Mouse (Mus musculus) kidney, embryonic 16.5 days (tissue): ENCODE results near the gene Map4k3. TPM values are rescaled to one million over a fixed set of nuclear protein-coding genes. Genes with fewer than 3 reads are reported as not detected.
A peak's percentile ranks its signal among the peaks of the same experiment; 100 is the strongest.
"Not testable (repeated sequence)": the region's sequence is repeated elsewhere in the genome, so short reads cannot be mapped to it uniquely, and the experiment has no call there.

Experiments
- ATAC-seq: fragments of 200-750 bp; cut with Nextera tagmentation; 2 replicates; pipeline ENCODE4 v1.8.0; 2017; ENCODE audit warnings: moderate TSS enrichment; ENCODE audit not compliant: low FRiP score, low TSS enrichment
- H3K27ac ChIP-seq: fragments of 300-500 bp; sonication (generic); 2 replicates; pipeline ENCODE4 v1.5.1; 2014; ENCODE audit warnings: low read length
- H3K27me3 ChIP-seq: fragments of 300-500 bp; sonication (generic); 2 replicates; pipeline ENCODE4 v1.6.1; 2014; ENCODE audit warnings: low read length, control low read depth, mixed read lengths; ENCODE audit not compliant: insufficient read depth
- H3K36me3 ChIP-seq: fragments of 300-500 bp; sonication (generic); 2 replicates; pipeline ENCODE4 v1.6.1; 2014; ENCODE audit warnings: low read length, control low read depth, mixed read lengths; ENCODE audit not compliant: insufficient read depth
- H3K4me1 ChIP-seq: fragments of 300-500 bp; sonication (generic); 2 replicates; pipeline ENCODE4 v1.6.1; 2014; ENCODE audit warnings: low read length, control low read depth, mixed read lengths; ENCODE audit not compliant: insufficient read depth
- H3K4me2 ChIP-seq: fragments of 300-500 bp; sonication (generic); replicated peaks from 2 replicates; pipeline ENCODE4 v1.6.1; 2014; ENCODE audit warnings: low read depth, low read length
- H3K4me3 ChIP-seq: fragments of 300-500 bp; sonication (generic); 2 replicates; pipeline ENCODE4 v1.5.1; 2014; ENCODE audit warnings: mild to moderate bottlenecking, low read length
- H3K9ac ChIP-seq: fragments of 300-500 bp; sonication (generic); replicated peaks from 2 replicates; pipeline ENCODE4 v1.6.1; 2014; ENCODE audit warnings: low read length
- H3K9me3 ChIP-seq: fragments of 300-500 bp; sonication (generic); 2 replicates; pipeline ENCODE4 v1.6.1; 2016; ENCODE audit warnings: low read length, control low read depth
- WGBS: fragments of 180-500 bp; shearing (Covaris S2); extraction: QIAGEN DNeasy Blood & Tissue Kit; methylation state at CpG from one replicate; pipeline ENCODE4 v1.1.7; 2014; 5-methylcytosine and 5-hydroxymethylcytosine counted together
- polyA plus RNA-seq: library from polyadenylated mRNA; unstranded; fragments of >200 nt; fragmentation: Nextera tagmentation; extraction: Ambion mirVana; gene quantifications from 2 replicates; pipeline ENCODE4 v1.2.1, GENCODE M21; 2015

The Map4k3 gene
- polyA plus RNA-seq: 22.8 and 23.4 TPM in 2 replicates

DNA sequence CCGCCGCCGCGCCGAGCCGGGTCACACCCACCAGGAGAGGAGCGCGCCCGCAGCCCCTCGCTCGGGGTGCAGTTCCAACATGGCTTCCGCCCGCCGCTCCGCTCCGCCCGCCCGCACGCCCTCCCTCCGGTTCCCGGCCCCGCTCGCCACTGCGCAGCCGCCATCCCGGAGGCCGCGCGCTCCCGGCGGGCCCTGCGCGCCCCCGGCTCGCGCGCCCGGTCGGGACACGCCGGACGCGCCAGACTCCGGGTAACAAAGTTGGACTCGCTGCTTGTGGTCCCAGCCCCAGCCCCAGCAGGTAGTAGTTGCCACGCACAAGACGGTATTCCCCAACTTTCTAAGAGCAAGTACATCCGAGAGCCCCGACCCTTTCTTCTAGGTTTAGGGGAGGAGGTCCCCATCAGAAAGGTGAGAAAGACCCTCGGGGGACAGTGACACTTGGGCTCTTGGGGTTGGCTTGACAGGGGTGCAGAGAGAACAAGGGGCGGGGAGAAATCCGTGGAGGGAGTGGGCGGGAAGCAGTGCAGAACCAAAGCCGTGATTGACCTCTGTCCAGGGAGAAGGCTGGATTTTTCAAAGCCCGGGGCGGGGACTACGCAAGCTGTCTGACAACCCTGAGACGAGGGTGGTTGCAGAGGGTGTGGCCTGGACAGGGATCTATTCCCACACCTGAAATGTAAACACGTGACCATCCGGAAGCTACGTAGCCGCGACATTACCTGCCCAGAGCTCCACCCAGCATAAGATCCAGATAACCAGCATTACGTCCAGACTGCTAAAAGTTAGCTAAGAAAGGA lies at the start of gene Map4k3:
Gene Map4k3, minus strand, starts transcription at position 424 of the 797 bp plus-strand sequence.
- ATAC-seq: peak; percentile 94
- peaks cover 18% of the 10 kb centered on the region for H3K4me1 ChIP-seq
- no peaks in the 10 kb centered on the region for H3K9me3 ChIP-seq
- H3K4me2 ChIP-seq: peak within 1 kb of the TSS; percentile 87
- H3K27ac ChIP-seq: peak within 1 kb of the TSS; percentile 98
- H3K4me3 ChIP-seq: peak within 1 kb of the TSS; percentile 96
- H3K27me3 ChIP-seq: no peaks in the 10 kb centered on the region
- H3K36me3 ChIP-seq: no peaks in the 10 kb centered on the region
- peak within 1 kb of the TSS; percentile 97 for H3K9ac ChIP-seq
- WGBS: under 1% methylated on average over 46 of the region's 64 CpGs

GRCm38 (mm10) chr17:80777581-80777980 lies 49.3 kb upstream of the Map4k3 start:
- Histone ChIP-seq H3K4me1 (peaks cover 10% of the 10 kb centered on the region), H3K9ac (no peak overlapping the region), H3K4me2 (no peak overlapping the region), H3K27ac (no peak overlapping the region), H3K9me3 (peaks cover 4% of the 10 kb centered on the region; the same call in 1 of the 2 replicates), H3K27me3 (no peaks in the 10 kb centered on the region), H3K36me3 (no peaks in the 10 kb centered on the region), H3K4me3 (no peak overlapping the region)
- WGBS: 91% methylated on average over 1 of the region's 1 CpGs
- no peak for ATAC-seq

- H3K9me3 ChIP-seq: peaks cover 4% of the 10 kb centered on the region
- H3K4me1 ChIP-seq: peaks cover 10% of the 10 kb centered on the region
- no peak for ATAC-seq
- no peak overlapping the region for H3K27ac ChIP-seq
- WGBS: 84% methylated on average over 8 of the region's 8 CpGs
- no peak overlapping the region for H3K4me3 ChIP-seq
- no peaks in the 10 kb centered on the region for H3K27me3 ChIP-seq
- no peak overlapping the region for H3K4me2 ChIP-seq
- H3K9ac ChIP-seq: no peak overlapping the region
- H3K36me3 ChIP-seq: no peaks in the 10 kb centered on the region
Measured at GRCm38 (mm10) chr17:80775178-80775788, 47.0 kb upstream of the Map4k3 start.

GRCm38 (mm10) chr17:80772545-80773453 lies 44.5 kb upstream of the Map4k3 start:
- Histone ChIP-seq H3K27me3 (no peaks in the 10 kb centered on the region), H3K27ac (0 out of 2 replicates have a peak overlapping the region, but pooled peaks have one; percentile 32), H3K36me3 (no peaks in the 10 kb centered on the region), H3K4me1 (peaks cover 10% of the 10 kb centered on the region), H3K9ac (no peak overlapping the region), H3K4me3 (no peak overlapping the region), H3K9me3 (peaks cover 4% of the 10 kb centered on the region), H3K4me2 (no peak overlapping the region)
- ATAC-seq: no peak
- WGBS: 42% methylated on average over 14 of the region's 14 CpGs

GRCm38 (mm10) chr17:80770065-80770464 lies 41.8 kb upstream of the Map4k3 start:
- ATAC-seq: no peak

DNA sequence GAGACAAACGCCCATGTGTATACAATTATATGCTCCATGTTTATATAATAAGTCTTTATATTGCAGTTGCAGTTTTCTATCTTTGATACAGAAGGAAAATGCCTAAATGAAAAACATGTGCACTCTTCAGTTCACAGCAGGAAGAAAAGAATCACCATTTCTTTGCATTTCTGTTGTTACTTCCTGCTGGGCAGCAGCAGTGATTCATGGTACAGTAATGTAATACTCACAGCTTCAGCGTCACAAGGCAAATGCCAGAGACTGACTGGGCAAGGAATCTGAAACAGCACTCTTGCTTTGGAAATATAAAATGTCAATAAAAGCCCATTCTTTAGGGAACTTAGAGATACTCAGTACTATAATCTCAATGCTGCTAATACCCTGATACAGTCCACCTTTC lies 36.9 kb upstream of the Map4k3 start:
- H3K4me1 ChIP-seq: no peaks in the 10 kb centered on the region; the same call in 1 of the 2 replicates
- H3K36me3 ChIP-seq: no peaks in the 10 kb centered on the region
- no peak overlapping the region for H3K4me3 ChIP-seq
- H3K27ac ChIP-seq: no peak overlapping the region
- H3K9me3 ChIP-seq: 0 out of 2 replicates have a peak, but pooled peaks cover 1% of the 10 kb centered on the region
- no peak overlapping the region for H3K4me2 ChIP-seq
- H3K27me3 ChIP-seq: no peaks in the 10 kb centered on the region
- no peak for ATAC-seq
- WGBS: 44% methylated on average over 2 of the region's 2 CpGs
- H3K9ac ChIP-seq: no peak overlapping the region

More at GRCm38 (mm10) chr17:80770065-80770464, 41.8 kb upstream of the Map4k3 start:
- Histone ChIP-seq H3K9me3 (peaks cover 2% of the 10 kb centered on the region; the same call in 1 of the 2 replicates), H3K36me3 (no peaks in the 10 kb centered on the region), H3K4me1 (peaks cover 10% of the 10 kb centered on the region), H3K4me3 (no peak overlapping the region), H3K27me3 (no peaks in the 10 kb centered on the region), H3K27ac (no peak overlapping the region), H3K9ac (no peak overlapping the region), H3K4me2 (no peak overlapping the region)
- 88% methylated on average over 1 of the region's 1 CpGs for WGBS

- no peak overlapping the region for H3K27ac ChIP-seq
- WGBS: 61% methylated on average over 11 of the region's 11 CpGs
Measured at GRCm38 (mm10) chr17:80763065-80763681, 34.9 kb upstream of the Map4k3 start.

DNA sequence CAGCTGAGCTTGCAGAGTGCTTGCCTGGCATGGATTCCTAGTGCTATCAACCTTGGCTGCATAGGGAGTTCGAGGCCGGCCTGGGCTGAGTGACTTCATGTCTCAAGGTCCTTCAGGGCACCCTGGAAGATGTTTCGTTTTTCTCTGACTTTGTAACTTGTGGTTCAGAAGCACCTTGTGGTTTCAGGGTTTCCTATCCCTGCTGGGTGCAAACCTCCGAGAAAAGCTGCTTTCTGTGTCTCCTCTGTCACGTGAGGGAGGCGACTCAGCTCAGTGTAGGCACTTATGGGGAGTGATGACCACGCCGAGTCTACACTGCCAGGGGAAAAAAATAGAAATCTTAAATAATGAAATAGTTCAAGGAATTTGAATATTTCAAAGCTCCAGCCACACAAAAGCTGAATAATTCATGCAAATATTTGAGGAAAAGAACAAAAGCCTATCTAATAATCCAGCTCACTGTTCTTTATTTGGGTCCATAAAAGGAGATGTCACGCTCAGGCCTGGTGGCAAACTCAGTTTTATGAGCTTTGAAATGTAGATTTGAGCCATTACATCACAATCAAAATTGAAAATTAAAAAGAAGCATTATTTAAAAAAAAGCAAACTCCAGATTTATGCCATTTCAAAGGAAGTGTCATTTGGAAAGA lies 34.2 kb upstream of the Map4k3 start:
- 78% methylated on average over 9 of the region's 9 CpGs for WGBS
- Histone ChIP-seq H3K36me3 (no peaks in the 10 kb centered on the region), H3K27ac (no peak overlapping the region), H3K4me3 (no peak overlapping the region), H3K9me3 (no peaks in the 10 kb centered on the region), H3K4me1 (no peaks in the 10 kb centered on the region; the same call in 1 of the 2 replicates), H3K27me3 (no peaks in the 10 kb centered on the region), H3K9ac (no peak overlapping the region), H3K4me2 (no peak overlapping the region)
- ATAC-seq: no peak

More at GRCm38 (mm10) chr17:80763065-80763681, 34.9 kb upstream of the Map4k3 start:
- H3K36me3 ChIP-seq: no peaks in the 10 kb centered on the region
- no peak for ATAC-seq
- no peak overlapping the region for H3K4me2 ChIP-seq
- no peaks in the 10 kb centered on the region; the same call in 1 of the 2 replicates for H3K4me1 ChIP-seq
- no peak overlapping the region for H3K9ac ChIP-seq
- H3K9me3 ChIP-seq: no peaks in the 10 kb centered on the region
- H3K27me3 ChIP-seq: no peaks in the 10 kb centered on the region
- no peak overlapping the region for H3K4me3 ChIP-seq

- not testable (repeated sequence) for ATAC-seq, H3K4me2 ChIP-seq, H3K4me1 ChIP-seq, H3K36me3 ChIP-seq, H3K27ac ChIP-seq, H3K9me3 ChIP-seq, H3K9ac ChIP-seq, H3K4me3 ChIP-seq, H3K27me3 ChIP-seq
- WGBS: 93% methylated on average over 7 of the region's 8 CpGs
Measured at GRCm38 (mm10) chr17:80761191-80761590, 32.9 kb upstream of the Map4k3 start.
